Mouse (Mus musculus) heart, embryonic 14.5 days (tissue): ENCODE measurements around the gene Aldh8a1. TPM values are rescaled to one million over a fixed set of nuclear protein-coding genes. Genes with fewer than 3 reads are reported as not detected.

Source experiments
- ATAC-seq: fragments of 200-750 bp; cut with Nextera tagmentation; 2 replicates; pipeline ENCODE4 v1.8.0; 2017; ENCODE audit warnings: low read depth, moderate TSS enrichment; ENCODE audit not compliant: insufficient number of reproducible peaks, insufficient read depth, low FRiP score
- H3K27ac ChIP-seq, 2 experiments: fragments of 200-500 bp in 1 of 2; fragments of 300-500 bp in 1 of 2; sonication (generic) in 1 of 2; replicated peaks in 1 of 2; 2 replicates each; pipeline ENCODE4 v1.5.1; 2012 to 2014; ENCODE audit warnings: low read depth in 2 of 2, low read length in 2 of 2, control low read depth in 1 of 2, mild to moderate bottlenecking in 1 of 2, mixed read lengths in 1 of 2; ENCODE audit not compliant: control insufficient read depth in 1 of 2, insufficient read depth in 1 of 2
- H3K27me3 ChIP-seq: fragments of 300-500 bp; sonication (generic); 2 replicates; pipeline ENCODE4 v1.6.1; 2014; ENCODE audit warnings: mild to moderate bottlenecking, low read length, control low read depth; ENCODE audit not compliant: control insufficient read depth, insufficient read depth
- H3K36me3 ChIP-seq: fragments of 300-500 bp; sonication (generic); 2 replicates; pipeline ENCODE4 v1.6.1; 2014; ENCODE audit warnings: mild to moderate bottlenecking, control low read depth, low read length, mixed read lengths; ENCODE audit not compliant: control insufficient read depth, insufficient read depth
- H3K4me1 ChIP-seq, 2 experiments: fragments of 200-500 bp in 1 of 2; fragments of 300-500 bp in 1 of 2; sonication (generic) in 1 of 2; 2 replicates each; pipeline ENCODE4 v1.6.1; 2012 to 2014; ENCODE audit warnings: low read length in 2 of 2, control low read depth in 1 of 2, mixed read lengths in 1 of 2; ENCODE audit not compliant: control insufficient read depth in 2 of 2, insufficient read depth in 2 of 2
- H3K4me2 ChIP-seq: fragments of 300-500 bp; sonication (generic); 2 replicates; pipeline ENCODE4 v1.6.1; 2014; ENCODE audit warnings: mild to moderate bottlenecking, low read length
- H3K4me3 ChIP-seq, 2 experiments: fragments of 200-500 bp in 1 of 2; fragments of 300-500 bp in 1 of 2; sonication (generic) in 1 of 2; 2 replicates each; pipeline ENCODE4 v1.5.1; 2012 to 2014; ENCODE audit warnings: low read length in 2 of 2, mild to moderate bottlenecking in 2 of 2, control low read depth in 1 of 2, low read depth in 1 of 2, moderate library complexity in 1 of 2; ENCODE audit not compliant: control insufficient read depth in 1 of 2, insufficient read depth in 1 of 2
- H3K9ac ChIP-seq: fragments of 300-500 bp; sonication (generic); 2 replicates; pipeline ENCODE4 v1.6.1; 2014; ENCODE audit warnings: mild to moderate bottlenecking, low read length
- H3K9me3 ChIP-seq: fragments of 300-500 bp; sonication (generic); 2 replicates; pipeline ENCODE4 v1.6.1; 2016; ENCODE audit warnings: low read length, control low read depth; ENCODE audit not compliant: control insufficient read depth
- WGBS: fragments of 180-500 bp; shearing (Covaris S2); extraction: QIAGEN DNeasy Blood & Tissue Kit; methylation state at CpG from one replicate; pipeline ENCODE4 v1.1.7; 2014; 5-methylcytosine and 5-hydroxymethylcytosine counted together
- polyA plus RNA-seq: library from polyadenylated mRNA; unstranded; fragments of >200 nt; fragmentation: Nextera tagmentation; extraction: Ambion mirVana; gene quantifications from 2 replicates; pipeline ENCODE4 v1.2.1, GENCODE M21; 2014

The Aldh8a1 gene
- polyA plus RNA-seq, 1 experiment from 2014 or later: not detected

GRCm38 (mm10) chr10:21404822-21405221 is 27.7 kb downstream of the Aldh8a1 start:
- Histone ChIP-seq H3K36me3 (no peaks in the 10 kb centered on the region), H3K4me3 (no peak overlapping the region), H3K27me3 (no peaks in the 10 kb centered on the region), H3K4me2 (no peak overlapping the region), H3K27ac (no peak overlapping the region), H3K9me3 (no peaks in the 10 kb centered on the region), H3K9ac (no peak overlapping the region), H3K4me1 (peaks cover 9 to 23% of the 10 kb centered on the region in 2 experiments)
- 82% methylated on average over 4 of the region's 4 CpGs for WGBS
- no peak for ATAC-seq

DNA sequence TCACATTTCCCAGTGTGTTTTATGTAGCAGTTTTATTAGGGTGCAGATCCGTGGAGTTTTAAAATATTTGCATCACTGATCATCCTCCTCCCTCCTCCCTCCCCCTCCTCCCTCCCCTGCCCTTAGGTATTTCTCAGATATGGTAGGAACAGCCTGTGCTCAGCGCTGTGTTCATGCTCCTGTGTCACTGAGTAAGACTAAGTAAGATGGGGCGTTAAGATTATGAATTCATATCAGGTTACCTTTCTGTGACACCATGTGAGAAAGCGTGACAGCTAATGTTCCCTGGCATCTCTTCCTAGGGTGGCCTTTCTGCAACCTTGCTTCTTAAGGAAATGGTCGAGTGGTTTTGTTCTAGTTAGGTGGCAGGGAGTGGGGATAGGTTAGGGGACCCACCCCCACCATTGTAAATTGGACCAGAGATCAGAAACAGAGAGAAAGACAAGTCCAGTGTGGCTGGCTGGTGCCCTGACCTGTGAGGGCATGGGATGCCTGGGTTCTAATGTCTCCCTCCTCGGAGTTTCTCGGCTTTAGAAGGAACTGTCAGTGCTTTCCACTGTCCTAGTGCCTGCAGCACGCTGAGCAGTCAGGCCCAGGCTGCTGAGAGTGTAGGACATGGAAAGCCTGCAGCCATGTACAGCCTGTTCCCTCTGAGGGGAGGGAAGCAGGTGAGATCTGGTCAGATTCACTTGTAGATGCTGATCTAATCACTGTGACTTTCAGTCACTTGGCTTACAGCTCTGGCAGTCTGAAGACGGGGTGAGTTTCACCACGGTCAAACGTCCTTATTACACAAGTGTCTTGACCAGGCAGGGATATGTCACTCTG is 28.8 kb downstream of the Aldh8a1 start:
- no peaks in the 10 kb centered on the region for H3K27me3 ChIP-seq
- no peak overlapping the region for H3K9ac ChIP-seq
- H3K4me3 ChIP-seq: no peak overlapping the region
- 79% methylated on average over 11 of the region's 11 CpGs for WGBS
- no peak overlapping the region for H3K27ac ChIP-seq
- peaks cover 3 to 12% of the 10 kb centered on the region in 2 experiments for H3K4me1 ChIP-seq
- no peak overlapping the region for H3K4me2 ChIP-seq
- H3K36me3 ChIP-seq: no peaks in the 10 kb centered on the region
- no peak for ATAC-seq
- no peaks in the 10 kb centered on the region for H3K9me3 ChIP-seq

DNA sequence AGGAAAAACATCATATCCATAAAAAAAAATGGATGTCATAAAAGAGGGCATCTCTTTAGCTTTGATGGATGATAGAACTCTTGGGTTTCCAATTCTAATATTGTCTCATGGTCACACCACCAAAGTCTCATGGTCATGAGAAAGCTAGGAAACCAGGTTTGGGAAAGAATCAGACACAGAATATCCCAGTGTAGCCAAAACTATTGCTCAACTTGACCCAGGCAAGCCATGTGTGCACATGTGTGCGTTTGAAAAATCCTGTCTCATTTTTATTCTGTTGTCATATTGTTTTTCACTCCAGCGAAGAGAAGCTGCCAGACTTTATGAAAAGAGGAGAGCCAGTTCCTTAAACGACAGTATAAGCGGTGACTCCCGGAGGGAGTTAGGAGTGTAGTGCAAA is 33.6 kb downstream of the Aldh8a1 start:
- Histone ChIP-seq H3K9me3 (no peaks in the 10 kb centered on the region), H3K36me3 (no peaks in the 10 kb centered on the region), H3K27ac (no peak overlapping the region), H3K4me3 (no peak overlapping the region), H3K4me1 (peaks cover 0 to 3% of the 10 kb centered on the region in 2 experiments; a peak in 2 of 4 replicates), H3K9ac (no peak overlapping the region), H3K4me2 (no peak overlapping the region), H3K27me3 (no peaks in the 10 kb centered on the region)
- no peak for ATAC-seq
- 83% methylated on average over 5 of the region's 5 CpGs for WGBS

GRCm38 (mm10) chr10:21411621-21412205 is 34.6 kb downstream of the Aldh8a1 start:
- WGBS: 76% methylated on average over 6 of the region's 6 CpGs
- no peak for ATAC-seq
- H3K27ac ChIP-seq: no peak overlapping the region
- H3K36me3 ChIP-seq: no peaks in the 10 kb centered on the region
- H3K4me3 ChIP-seq: no peak overlapping the region
- no peak overlapping the region for H3K9ac ChIP-seq
- H3K4me2 ChIP-seq: no peak overlapping the region
- H3K27me3 ChIP-seq: no peaks in the 10 kb centered on the region
- H3K9me3 ChIP-seq: no peaks in the 10 kb centered on the region
- H3K4me1 ChIP-seq: peaks cover 4 to 7% of the 10 kb centered on the region in 2 experiments; a peak in 2 of 4 replicates

- no peaks in the 10 kb centered on the region for H3K36me3 ChIP-seq
- H3K9ac ChIP-seq: no peak overlapping the region
- ATAC-seq: no peak
- H3K9me3 ChIP-seq: no peaks in the 10 kb centered on the region
- H3K27me3 ChIP-seq: no peaks in the 10 kb centered on the region
- 67% methylated on average over 4 of the region's 4 CpGs for WGBS
- no peak overlapping the region for H3K4me2 ChIP-seq
- H3K4me1 ChIP-seq: peaks cover 4 to 7% of the 10 kb centered on the region in 2 experiments; a peak in 2 of 4 replicates
- no peak overlapping the region for H3K27ac ChIP-seq
- H3K4me3 ChIP-seq: no peak overlapping the region
These were observed 37.9 kb downstream of the Aldh8a1 start for GRCm38 (mm10) chr10:21415031-21415430.

DNA sequence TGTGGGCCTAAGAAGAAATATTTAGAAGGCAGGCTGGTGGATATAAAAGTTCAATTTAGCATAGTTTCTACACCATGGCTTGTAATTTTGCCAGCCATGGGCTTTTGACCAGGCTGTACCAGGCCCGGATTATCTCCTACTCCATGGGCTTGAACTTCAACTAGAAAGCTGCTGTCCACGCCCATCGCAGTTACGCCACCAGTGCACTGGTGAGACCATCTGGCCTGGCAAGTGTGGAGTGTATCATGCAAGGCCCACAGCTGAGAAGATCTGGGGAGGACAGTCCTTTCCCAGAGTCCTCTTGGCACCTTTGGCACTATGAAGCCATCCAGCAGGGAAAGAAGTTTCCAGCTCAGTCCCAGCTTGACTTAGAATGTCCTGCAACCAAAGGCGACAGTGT is 39.1 kb downstream of the Aldh8a1 start:
- H3K9me3 ChIP-seq: no peaks in the 10 kb centered on the region
- H3K4me2 ChIP-seq: no peak overlapping the region
- no peak overlapping the region for H3K9ac ChIP-seq
- no peaks in the 10 kb centered on the region for H3K36me3 ChIP-seq
- ATAC-seq: no peak
- H3K27ac ChIP-seq: no peak overlapping the region
- no peak overlapping the region for H3K4me3 ChIP-seq
- no peaks in the 10 kb centered on the region for H3K27me3 ChIP-seq
- H3K4me1 ChIP-seq: peaks cover 6 to 7% of the 10 kb centered on the region in 2 experiments; a peak in 3 of 4 replicates
- 80% methylated on average over 5 of the region's 5 CpGs for WGBS

- no peak overlapping the region for H3K9ac ChIP-seq
- 77% methylated on average over 14 of the region's 14 CpGs for WGBS
- no peaks in the 10 kb centered on the region for H3K27me3 ChIP-seq
- H3K9me3 ChIP-seq: no peaks in the 10 kb centered on the region
- H3K4me2 ChIP-seq: no peak overlapping the region
- no peak for ATAC-seq
- peaks cover 6 to 12% of the 10 kb centered on the region in 2 experiments; a peak in 3 of 4 replicates for H3K4me1 ChIP-seq
- H3K27ac ChIP-seq: no peak overlapping the region
- no peaks in the 10 kb centered on the region for H3K36me3 ChIP-seq
- H3K4me3 ChIP-seq: no peak overlapping the region
These were observed 42.1 kb downstream of the Aldh8a1 start for GRCm38 (mm10) chr10:21419188-21419587.
